8 mouse cellular contexts compared by ENCODE assay signal in the genomic region with DNA sequence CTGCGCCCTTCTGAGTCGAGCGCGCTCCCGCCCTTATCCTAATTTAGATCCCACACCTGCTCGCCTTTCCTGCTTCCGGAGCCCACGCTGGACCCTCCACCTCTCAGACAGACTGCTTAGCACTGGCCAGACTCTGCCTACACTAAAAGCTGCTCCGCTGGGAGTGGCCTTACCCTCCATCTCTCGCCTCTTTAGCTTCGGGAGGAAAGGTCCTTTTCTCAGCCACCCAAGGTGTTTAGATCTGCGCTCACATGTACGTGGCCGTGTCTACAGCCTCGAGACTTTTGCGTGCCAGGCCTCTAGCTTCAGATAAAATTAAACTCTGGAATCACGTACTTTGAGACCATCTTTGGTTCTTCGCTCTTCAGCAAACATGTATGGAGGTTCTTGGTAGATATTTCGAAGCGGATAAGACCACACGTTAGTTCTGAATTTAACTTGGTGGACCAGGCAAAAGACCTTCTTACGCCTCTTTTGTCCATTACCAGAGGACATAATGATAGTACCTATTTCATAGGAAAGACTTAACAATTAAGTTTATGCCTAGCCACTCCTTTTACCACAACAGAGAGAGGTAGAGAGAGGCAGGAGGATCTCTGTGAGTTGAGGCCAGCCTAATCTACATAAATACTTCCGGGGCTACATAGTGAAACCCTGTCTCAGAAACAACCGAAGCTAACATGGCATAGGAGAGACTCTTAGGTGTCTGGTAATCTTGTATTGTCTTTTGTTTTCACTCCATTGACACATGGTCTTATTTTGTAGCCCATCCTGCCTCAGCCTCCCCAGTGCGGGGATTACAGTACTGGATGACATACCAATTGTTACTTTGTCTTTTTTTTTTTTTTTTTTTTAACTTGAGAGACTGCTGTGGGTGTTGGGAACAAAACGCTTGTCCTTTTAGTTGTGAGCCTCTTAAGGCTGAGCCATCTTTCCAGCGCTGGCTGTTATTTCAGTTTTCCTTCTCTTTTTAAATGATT. TPM values are rescaled to one million over a fixed set of nuclear protein-coding genes. Genes with fewer than 3 reads are reported as not detected.
DNase-seq lines count a peak whose midpoint lies in the region; ATAC-seq and TF ChIP-seq lines count a peak whose summit lies in the region.

No protein-coding gene starts in this region.

- H3K36me3 ChIP-seq in heart, embryonic 13.5 days: peaks cover 20% of the 10 kb centered on the region
- peaks cover 16% of the 10 kb centered on the region for H3K36me3 ChIP-seq in ES-Bruce4 (ENCODE audit: control insufficient read depth, insufficient read depth, low read length, poor library complexity, severe bottlenecking)
- peaks cover 17% of the 10 kb centered on the region for H3K36me3 ChIP-seq in forebrain, embryonic 13.5 days (ENCODE audit: poor library complexity, severe bottlenecking)
- H3K36me3 ChIP-seq in liver, embryonic 14.5 days (replicated peaks; ENCODE audit: control insufficient read depth, insufficient read depth, low read depth): peaks cover 8% of the 10 kb centered on the region

- peaks cover 3% of the 10 kb centered on the region; the same call in 1 of the 2 replicates for H3K9me3 ChIP-seq in heart, embryonic 13.5 days
- H3K9me3 ChIP-seq in ES-Bruce4 (replicated peaks; ENCODE audit: control insufficient read depth, insufficient read depth, low read length, poor library complexity, severe bottlenecking): no peaks in the 10 kb centered on the region
- H3K9me3 ChIP-seq in forebrain, embryonic 13.5 days (replicated peaks): no peaks in the 10 kb centered on the region
- H3K9me3 ChIP-seq in liver, embryonic 14.5 days (ENCODE audit: control insufficient read depth, low read length): no peaks in the 10 kb centered on the region

- no peaks in the 10 kb centered on the region for H3K27me3 ChIP-seq in heart, embryonic 13.5 days (replicated peaks)
- H3K27me3 ChIP-seq in ES-Bruce4 (ENCODE audit: control insufficient read depth, insufficient read depth, low read length, poor library complexity, severe bottlenecking): no peaks in the 10 kb centered on the region
- no peaks in the 10 kb centered on the region for H3K27me3 ChIP-seq in forebrain, embryonic 13.5 days
- no peaks in the 10 kb centered on the region for H3K27me3 ChIP-seq in liver, embryonic 14.5 days (ENCODE audit: control insufficient read depth, insufficient read depth, low read length)

- peak overlapping the region; percentile 91 for H3K4me2 ChIP-seq in heart, embryonic 13.5 days
- H3K4me2 ChIP-seq in forebrain, embryonic 13.5 days: peak overlapping the region; percentile 84
- peak overlapping the region; percentile 89 for H3K4me2 ChIP-seq in liver, embryonic 14.5 days (ENCODE audit: low read depth)

- TF ChIP-seq POLR2A in ES-Bruce4 (IDR thresholded peaks at IDR 0.05; ENCODE audit: insufficient read depth, low read length): no peak

- H3K4me3 ChIP-seq in heart, embryonic 13.5 days: peak overlapping the region; percentile 91
- H3K4me3 ChIP-seq in ES-Bruce4 (ENCODE audit: low read depth, low read length): peak overlapping the region; percentile 80
- H3K4me3 ChIP-seq in forebrain, embryonic 13.5 days: peak overlapping the region; percentile 86
- peak overlapping the region; percentile 73 to 83 for H3K4me3 ChIP-seq in liver, embryonic 14.5 days (ENCODE audit: insufficient read depth in 1 of 2, low read depth in 2 of 2, low read length in 2 of 2)

- intact Hi-C loops in heart, postnatal 36 days (cut with DNase I): loop anchor here (2.0 kb wide), 1 partner anchor 19 kb away; no protein-coding TSS in a partner anchor

- WGBS in heart, embryonic 13.5 days: 22% methylated on average over 27 of the region's 27 CpGs
- WGBS in forebrain, embryonic 13.5 days: 26% methylated on average over 27 of the region's 27 CpGs
- 18% methylated on average over 27 of the region's 27 CpGs for WGBS in liver, embryonic 14.5 days (ENCODE audit: insufficient replicate concordance)

- peaks cover 28% of the 10 kb centered on the region for H3K4me1 ChIP-seq in heart, embryonic 13.5 days
- peaks cover 3% of the 10 kb centered on the region for H3K4me1 ChIP-seq in ES-Bruce4 (ENCODE audit: control insufficient read depth, insufficient read depth, low read length)
- H3K4me1 ChIP-seq in forebrain, embryonic 13.5 days: peaks cover 26% of the 10 kb centered on the region
- H3K4me1 ChIP-seq in liver, embryonic 14.5 days (replicated peaks; ENCODE audit: control insufficient read depth in 2 of 2, insufficient read depth in 2 of 2, low read length in 1 of 2): peaks cover 9 to 12% of the 10 kb centered on the region in 2 experiments

- DNase-seq in heart, postnatal 36 days: no peak
- no peak for DNase-seq in liver, embryonic 14.5 days (ENCODE audit: low read depth in 3 of 3, low spot score in 3 of 3)
- DNase-seq in urinary bladder, adult 18-20 months (ENCODE audit: low spot score in 2 of 2): no peak
- DNase-seq in layer of hippocampus, adult 11-12 months (ENCODE audit: low spot score): no peak
- DNase-seq in thymus, postnatal 10 days (ENCODE audit: low spot score in 2 of 2): no peak

- peak overlapping the region; percentile 87 for H3K9ac ChIP-seq in heart, embryonic 13.5 days
- H3K9ac ChIP-seq in ES-Bruce4 (ENCODE audit: low read depth, poor library complexity, severe bottlenecking): peak overlapping the region; percentile 99
- peak overlapping the region; percentile 71 for H3K9ac ChIP-seq in forebrain, embryonic 13.5 days
- H3K9ac ChIP-seq in liver, embryonic 14.5 days (replicated peaks): peak overlapping the region; percentile 72

- H3K27ac ChIP-seq in heart, embryonic 13.5 days (replicated peaks): peak overlapping the region; percentile 99
- H3K27ac ChIP-seq in ES-Bruce4 (ENCODE audit: insufficient read depth, low read length): peak overlapping the region; percentile 92
- peak overlapping the region; percentile 99 for H3K27ac ChIP-seq in forebrain, embryonic 13.5 days
- peak overlapping the region; percentile 88 for H3K27ac ChIP-seq in liver, embryonic 14.5 days

- no peak for TF ChIP-seq CTCF in ES-Bruce4 (IDR thresholded peaks at IDR 0.05; ENCODE audit: low read depth, low read length)
- TF ChIP-seq CTCF in liver, embryonic 14.5 days (IDR thresholded peaks at IDR 0.05; ENCODE audit: low read depth): no peak

- ATAC-seq in heart, embryonic 13.5 days (ENCODE audit: extremely low read depth, insufficient number of reproducible peaks, low FRiP score, low TSS enrichment): no peak
- ATAC-seq in forebrain, embryonic 13.5 days: peak; percentile 34; the same call in 1 of the 2 replicates
- ATAC-seq in liver, embryonic 14.5 days (ENCODE audit: insufficient read depth): peak; percentile 34; the same call in 1 of the 2 replicates

- no peak for TF ChIP-seq EP300 in ES-Bruce4 (IDR thresholded peaks at IDR 0.05; ENCODE audit: insufficient read depth, low read depth, low read length)
- no peak for TF ChIP-seq EP300 in liver, embryonic 14.5 days (IDR thresholded peaks at IDR 0.05; ENCODE audit: low read depth)

RNA-seq across cellular contexts. Expression of a gene that starts 1.4 kb away (rescaled TPM):
- polyA plus RNA-seq in heart, embryonic 13.5 days (2015; fragmentation: Nextera tagmentation; extraction: Ambion mirVana): 8.5 and 9.2 TPM in 2 replicates
- 10 to 100 TPM; 22.9 to 24.2 TPM for total RNA-seq in heart, postnatal 36 days (2021)
- 44.3 and 50.3 TPM in 2 replicates for polyA plus RNA-seq in ES-Bruce4 (2011; ENCODE audit: insufficient read depth, insufficient read length, low read depth, missing spikeins)
- polyA plus RNA-seq in forebrain, embryonic 13.5 days (2015; fragmentation: Nextera tagmentation; extraction: Ambion mirVana): 21.8 and 22.7 TPM in 2 replicates
- 11.0 and 11.6 TPM in 2 replicates for polyA plus RNA-seq in liver, embryonic 14.5 days (2012; rRNA removed)
- 3.6 and 4.7 TPM in 2 replicates for polyA plus RNA-seq in liver, embryonic 14.5 days (2014; fragmentation: Nextera tagmentation; extraction: Ambion mirVana)

RNA-seq across cellular contexts. Expression of a gene that starts 13.1 kb away (rescaled TPM):
- 36.8 and 41.2 TPM in 2 replicates for polyA plus RNA-seq in heart, embryonic 13.5 days (2015; fragmentation: Nextera tagmentation; extraction: Ambion mirVana)
- total RNA-seq in heart, postnatal 36 days (2021): 10 to 100 TPM; 25.2 to 26.7 TPM
- 19.7 and 20.0 TPM in 2 replicates for polyA plus RNA-seq in ES-Bruce4 (2011; ENCODE audit: insufficient read depth, insufficient read length, low read depth, missing spikeins)
- polyA plus RNA-seq in forebrain, embryonic 13.5 days (2015; fragmentation: Nextera tagmentation; extraction: Ambion mirVana): 63.2 and 69.6 TPM in 2 replicates
- polyA plus RNA-seq in liver, embryonic 14.5 days (2012; rRNA removed): 19.1 and 19.8 TPM in 2 replicates
- polyA plus RNA-seq in liver, embryonic 14.5 days (2014; fragmentation: Nextera tagmentation; extraction: Ambion mirVana): 19.3 and 24.7 TPM in 2 replicates

RNA-seq across cellular contexts. Expression of a gene that starts 21.7 kb away (rescaled TPM):
- polyA plus RNA-seq in heart, embryonic 13.5 days (2015; fragmentation: Nextera tagmentation; extraction: Ambion mirVana): 51.1 and 53.1 TPM in 2 replicates
- total RNA-seq in heart, postnatal 36 days (2021): 10 to 100 TPM; 57.2 to 60.4 TPM
- 81.7 and 82.0 TPM in 2 replicates for polyA plus RNA-seq in ES-Bruce4 (2011; ENCODE audit: insufficient read depth, insufficient read length, low read depth, missing spikeins)
- 96.1 and 98.8 TPM in 2 replicates for polyA plus RNA-seq in forebrain, embryonic 13.5 days (2015; fragmentation: Nextera tagmentation; extraction: Ambion mirVana)
- 19.9 and 34.7 TPM in 2 replicates for polyA plus RNA-seq in liver, embryonic 14.5 days (2012; rRNA removed)
- polyA plus RNA-seq in liver, embryonic 14.5 days (2014; fragmentation: Nextera tagmentation; extraction: Ambion mirVana): 42.5 and 48.8 TPM in 2 replicates

RNA-seq across cellular contexts. Expression of a gene that starts 29.3 kb away (rescaled TPM):
- polyA plus RNA-seq in heart, embryonic 13.5 days (2015; fragmentation: Nextera tagmentation; extraction: Ambion mirVana): 0.09 TPM in 1 of 2 replicates, not detected in the other
- 1 to 10 TPM in 1 of 2 experiments, under 1 TPM in 1; 0.73 to 1.1 TPM for total RNA-seq in heart, postnatal 36 days (2021)
- polyA plus RNA-seq in ES-Bruce4 (2011; ENCODE audit: insufficient read depth, insufficient read length, low read depth, missing spikeins): 0.70 and 2.3 TPM in 2 replicates
- polyA plus RNA-seq in forebrain, embryonic 13.5 days (2015; fragmentation: Nextera tagmentation; extraction: Ambion mirVana): not detected in 2 replicates
- polyA plus RNA-seq in liver, embryonic 14.5 days (2012; rRNA removed): 0.39 and 0.44 TPM in 2 replicates
- polyA plus RNA-seq in liver, embryonic 14.5 days (2014; fragmentation: Nextera tagmentation; extraction: Ambion mirVana): 0.05 and 0.08 TPM in 2 replicates

RNA-seq across cellular contexts. Expression of a gene that starts 49.2 kb away (rescaled TPM):
- polyA plus RNA-seq in heart, embryonic 13.5 days (2015; fragmentation: Nextera tagmentation; extraction: Ambion mirVana): 12.3 and 13.5 TPM in 2 replicates
- total RNA-seq in heart, postnatal 36 days (2021): under 1 TPM; 0.14 to 0.25 TPM
- 32.5 and 34.0 TPM in 2 replicates for polyA plus RNA-seq in ES-Bruce4 (2011; ENCODE audit: insufficient read depth, insufficient read length, low read depth, missing spikeins)
- 11.0 and 13.7 TPM in 2 replicates for polyA plus RNA-seq in forebrain, embryonic 13.5 days (2015; fragmentation: Nextera tagmentation; extraction: Ambion mirVana)
- polyA plus RNA-seq in liver, embryonic 14.5 days (2012; rRNA removed): 10.9 and 11.3 TPM in 2 replicates
- polyA plus RNA-seq in liver, embryonic 14.5 days (2014; fragmentation: Nextera tagmentation; extraction: Ambion mirVana): 10.8 and 13.2 TPM in 2 replicates
